ENCODE assay signal across 12 mouse cellular contexts in the genomic region with DNA sequence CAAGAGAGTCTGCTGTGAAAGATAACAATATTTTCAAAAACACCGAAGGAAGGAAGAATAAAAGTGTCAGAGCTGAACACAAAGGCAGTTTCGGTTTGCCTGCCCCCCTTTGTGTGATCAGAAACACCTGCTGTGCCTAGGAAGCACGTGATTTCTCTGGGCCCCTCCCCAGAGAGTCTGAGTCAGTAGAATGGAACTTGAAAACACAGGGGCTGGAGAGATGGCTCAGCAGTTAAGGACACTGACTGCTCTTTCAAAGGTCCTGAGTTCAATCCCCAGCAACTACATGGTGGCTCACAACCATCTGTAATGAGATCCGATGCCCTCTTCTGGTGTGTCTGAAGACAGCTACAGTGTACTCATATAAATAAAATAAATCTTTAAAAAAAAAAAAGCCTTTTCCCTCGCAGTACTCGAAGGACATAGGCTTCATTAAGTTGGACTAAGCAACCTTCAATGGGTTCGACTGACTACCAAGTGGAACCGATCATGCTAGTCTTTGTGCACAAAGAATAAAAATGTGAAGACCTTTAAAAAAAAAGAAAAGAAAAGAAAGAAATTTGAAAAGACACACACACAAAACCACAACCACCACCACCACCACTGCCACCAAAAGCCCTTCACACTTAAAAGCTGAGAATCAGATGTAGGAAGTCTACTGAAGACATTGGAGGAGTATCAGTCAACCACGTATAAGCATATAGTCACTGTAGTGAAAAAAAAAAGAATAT.
DNase-seq lines count a peak whose midpoint lies in the region; ATAC-seq and TF ChIP-seq lines count a peak whose summit lies in the region.
"Had no signal": no experiment of that assay in that cellular context is flagged by ENCODE, and none has a peak within 500 bp of the region (broad histone marks: within the 10 kb centered on the region; RNA-seq: fewer than 3 reads in every experiment).

No protein-coding gene starts in this region.

- intact Hi-C loops in heart, postnatal 10 days (cut with DNase I), result loop anchor here (10.0 kb wide), 1 partner anchor 732 kb away; no protein-coding TSS in a partner anchor
- intact Hi-C loops in left cerebral cortex, postnatal 4 days (cut with DNase I), result loop anchor here (10.0 kb wide), 1 partner anchor 482 kb away; the partner anchor contains the start of gene Jak2

- H3K4me3 ChIP-seq in heart, embryonic 11.5 days (ENCODE audit: low read depth, low read length), result no peak overlapping the region
- H3K4me3 ChIP-seq in spleen, adult 2 months (ENCODE audit: extremely low read depth, insufficient read depth, insufficient read length), result no peak overlapping the region
- H3K4me3 ChIP-seq: forebrain, embryonic 15.5 days; heart, embryonic 12.5 days had no signal

- TF ChIP-seq CTCF in spleen, adult 2 months (IDR thresholded peaks at IDR 0.05; ENCODE audit: extremely low read depth, insufficient read depth, insufficient read length, insufficient replicate concordance), result no peak

- H3K27ac ChIP-seq in heart, embryonic 11.5 days (ENCODE audit: low read depth, low read length), result no peak overlapping the region
- H3K27ac ChIP-seq in spleen, adult 2 months (ENCODE audit: insufficient read depth, low read length), result no peak overlapping the region
- H3K27ac ChIP-seq: forebrain, embryonic 15.5 days had no signal

- H3K4me1 ChIP-seq in heart, embryonic 11.5 days (ENCODE audit: control insufficient read depth, insufficient read depth, low read length), result no peaks in the 10 kb centered on the region
- H3K4me1 ChIP-seq in spleen, adult 2 months (ENCODE audit: control insufficient read depth, insufficient read depth, insufficient read length), result 0 out of 2 replicates have a peak, but pooled peaks cover 1% of the 10 kb centered on the region
- H3K4me1 ChIP-seq: heart, embryonic 12.5 days had no signal

- peak; percentile 10 to 18 for DNase-seq in heart, postnatal 10 days
- DNase-seq in A20 (ENCODE audit: low read depth, low spot score) (peak; percentile 71), R1 (ENCODE audit: low read depth, low spot score) (peak; percentile 91)
- peak; percentile 40 to 62 for DNase-seq in spleen, adult 2 months (ENCODE audit: low read depth in 1 of 2, low spot score in 2 of 2)
- DNase-seq in left cerebral cortex, postnatal 4 days, result no peak
- no peak for DNase-seq in urinary bladder, postnatal 4 days (ENCODE audit: low spot score in 2 of 2)
- DNase-seq in kidney, postnatal 14 days, result no peak
- DNase-seq: kidney, adult 11 months had no signal

- no peak for ATAC-seq in heart, embryonic 11.5 days (replicated peaks; ENCODE audit: insufficient number of reproducible peaks, low FRiP score, low TSS enrichment)
- ATAC-seq: forebrain, embryonic 15.5 days had no signal

- no peak for TF ChIP-seq POLR2A in spleen, adult 2 months (IDR thresholded peaks at IDR 0.05; ENCODE audit: low read depth, low read length)

- H3K4me2 ChIP-seq in heart, embryonic 11.5 days, result no peak overlapping the region
- H3K4me2 ChIP-seq: forebrain, embryonic 15.5 days; heart, embryonic 12.5 days; midbrain, embryonic 11.5 days had no signal

- no peaks in the 10 kb centered on the region for H3K9me3 ChIP-seq in heart, embryonic 11.5 days (replicated peaks; ENCODE audit: control insufficient read depth, low read length)
- H3K9me3 ChIP-seq: forebrain, embryonic 15.5 days; heart, embryonic 12.5 days had no signal

- 54% methylated on average over 9 of the region's 9 CpGs for WGBS in heart, embryonic 11.5 days (ENCODE audit: insufficient replicate concordance)
- WGBS in spleen, adult 2 months, result 41% methylated on average over 9 of the region's 9 CpGs

- H3K27me3 ChIP-seq in heart, embryonic 11.5 days (ENCODE audit: control insufficient read depth, insufficient read depth, low read length), result no peaks in the 10 kb centered on the region
- H3K27me3 ChIP-seq in spleen, adult 2 months (ENCODE audit: control insufficient read depth, insufficient read depth, low read length), result no peaks in the 10 kb centered on the region
- H3K27me3 ChIP-seq: forebrain, embryonic 15.5 days; heart, embryonic 12.5 days had no signal

- H3K9ac ChIP-seq in heart, embryonic 11.5 days (ENCODE audit: low read depth, low read length), result no peak overlapping the region
- H3K9ac ChIP-seq: forebrain, embryonic 15.5 days; heart, embryonic 12.5 days had no signal

- no peaks in the 10 kb centered on the region for H3K36me3 ChIP-seq in heart, embryonic 11.5 days (ENCODE audit: control insufficient read depth, insufficient read depth, low read length)
- no peaks in the 10 kb centered on the region for H3K36me3 ChIP-seq in spleen, adult 2 months (ENCODE audit: control insufficient read depth, insufficient read depth, low read length)
- H3K36me3 ChIP-seq: forebrain, embryonic 15.5 days; heart, embryonic 12.5 days had no signal

Comparison
In these comparisons a context has a peak if more than half of its experiments do, and no peak if none do; other contexts are left out.
1. DNase-seq: peak in heart, postnatal 10 days (2 of 2), A20 (single experiment), R1 (single experiment) and spleen, adult 2 months (2 of 2); none in left cerebral cortex, postnatal 4 days (single experiment), urinary bladder, postnatal 4 days (0 of 2) and kidney, postnatal 14 days (single experiment).